Mouse (Mus musculus) left cerebral cortex, adult 11 months (tissue): ENCODE measurements around the gene Ubxn11.

Experiments used
- DNase-seq: peaks from one replicate; pipeline ENCODE4 v3.0.0; 2022; ENCODE audit warnings: low spot score

Ubxn11 gene

GRCm38 (mm10) chr4:134090521-134091224 lies 11.7 kb upstream of the Ubxn11 start:
- no peak for DNase-seq

DNA sequence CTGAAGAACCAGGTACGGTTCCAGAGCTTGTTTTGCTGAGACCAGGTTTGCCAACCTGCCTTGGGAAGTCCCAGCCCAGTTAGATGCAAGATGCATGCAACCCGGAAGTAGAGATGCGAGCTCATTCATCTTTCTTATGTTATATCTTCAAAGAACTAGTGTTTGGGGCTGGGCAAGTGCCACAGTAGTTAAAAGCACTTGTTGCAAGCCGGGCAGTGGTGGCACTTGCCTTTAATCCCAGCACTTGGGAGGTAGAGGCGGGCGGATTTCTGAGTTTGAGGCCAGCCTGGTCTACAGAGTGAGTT lies 11.2 kb upstream of the Ubxn11 start:
- no peak for DNase-seq

DNA sequence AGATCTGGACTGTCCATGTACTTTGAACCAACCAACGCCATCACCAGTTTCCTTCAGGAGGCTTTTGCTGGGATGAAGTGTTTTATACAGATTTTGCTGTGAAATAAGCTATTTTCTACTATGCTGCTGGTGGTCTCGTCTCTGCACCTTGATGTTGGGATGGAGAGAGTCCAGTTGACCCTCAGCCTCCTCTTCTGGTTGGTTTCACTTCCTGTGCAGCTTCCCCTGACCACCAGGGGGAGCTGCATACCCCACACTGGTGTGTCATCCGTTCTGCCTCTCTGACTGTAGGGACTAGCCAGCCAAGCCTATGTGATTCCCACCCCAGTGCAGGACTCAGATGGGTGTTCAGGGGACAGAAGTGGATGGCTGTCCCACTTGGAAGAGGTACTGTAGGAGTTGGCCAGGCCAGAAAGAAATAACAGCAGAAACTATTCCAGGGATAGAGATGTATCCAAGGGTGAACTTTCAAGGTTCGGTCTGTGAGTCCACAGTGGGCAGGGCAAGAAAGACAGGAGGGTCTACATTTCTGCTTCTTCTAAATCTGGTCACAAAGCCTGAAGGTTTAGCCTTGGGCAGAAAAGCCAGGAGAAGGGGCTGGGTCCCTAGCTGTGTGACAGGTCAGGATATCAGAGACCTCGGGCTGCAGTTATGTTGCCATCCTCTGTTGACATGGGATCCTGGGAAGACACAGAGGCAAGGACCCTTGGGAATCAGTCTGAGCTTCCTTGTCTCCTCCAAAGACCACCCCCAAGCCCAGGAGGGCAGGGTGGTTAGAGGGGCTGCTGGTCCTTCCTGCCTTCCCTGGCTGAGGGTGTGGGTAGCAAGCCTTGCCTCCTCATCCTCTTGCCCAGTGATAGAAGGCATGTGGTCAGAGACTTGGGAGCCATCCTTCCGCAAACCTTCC lies 9.7 kb upstream of the Ubxn11 start:
- peak; percentile 32 for DNase-seq

- no peak for DNase-seq
Observed at GRCm38 (mm10) chr4:134094004-134094564, 8.3 kb upstream of the Ubxn11 start.

DNA sequence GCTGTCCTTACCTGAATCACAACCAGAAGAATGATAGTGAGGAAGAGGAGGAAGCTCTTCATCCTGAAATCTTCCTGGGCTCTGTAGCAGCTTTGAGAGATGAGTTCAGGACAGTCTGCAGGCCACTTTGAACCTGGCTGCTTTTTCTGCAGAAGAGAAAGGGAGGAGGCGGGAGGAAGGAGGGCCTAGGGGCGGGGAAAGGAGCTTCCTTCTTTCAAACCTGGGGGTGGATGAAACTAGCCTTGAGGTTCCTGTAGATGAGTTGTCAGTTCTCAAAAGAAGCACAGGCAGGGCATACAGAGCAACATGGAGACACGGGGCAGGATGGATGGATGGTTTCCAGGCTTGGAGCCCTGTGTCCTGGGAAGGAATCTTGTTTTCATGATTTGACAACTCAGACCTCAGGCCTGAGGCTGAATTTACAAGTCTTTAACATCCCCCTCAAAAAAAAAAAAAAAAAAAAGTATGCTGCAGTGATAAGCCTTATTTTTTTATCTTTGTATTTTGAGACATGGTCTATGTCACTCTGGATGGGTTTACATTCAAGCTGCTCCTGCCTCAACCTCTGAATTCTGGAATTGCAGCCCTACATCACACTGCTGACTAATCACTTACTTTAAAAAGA lies 7.3 kb upstream of the Ubxn11 start, which contains the start of gene Cd52:
Cd52 (minus strand) TSS at position 160 of the 625 bp plus-strand sequence.
- DNase-seq: no peak

DNA sequence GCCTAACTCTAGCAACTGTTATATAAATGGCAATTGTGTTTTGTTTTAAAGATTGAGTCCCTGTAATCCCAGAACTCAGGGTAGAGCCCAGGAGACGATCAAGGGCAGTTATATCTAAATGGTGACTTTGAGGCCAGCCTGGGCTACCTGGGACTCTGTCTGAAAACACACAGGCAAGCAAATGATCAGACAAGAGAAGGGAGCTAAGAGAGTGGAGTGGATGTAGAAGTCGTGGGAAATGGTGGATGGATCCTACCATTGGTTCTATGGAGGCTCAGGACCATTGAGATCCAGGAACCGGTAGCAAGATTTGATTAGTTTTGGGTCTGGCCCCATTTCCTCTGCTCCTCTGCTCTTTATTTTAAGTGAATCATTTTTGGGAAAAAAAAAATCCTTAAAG lies 6.2 kb upstream of the Ubxn11 start:
- no peak for DNase-seq

- no peak for DNase-seq
Observed at GRCm38 (mm10) chr4:134097015-134097608, 5.3 kb upstream of the Ubxn11 start.

- DNase-seq: peak; percentile 37
Observed at GRCm38 (mm10) chr4:134098628-134099027, 3.7 kb upstream of the Ubxn11 start.

DNA sequence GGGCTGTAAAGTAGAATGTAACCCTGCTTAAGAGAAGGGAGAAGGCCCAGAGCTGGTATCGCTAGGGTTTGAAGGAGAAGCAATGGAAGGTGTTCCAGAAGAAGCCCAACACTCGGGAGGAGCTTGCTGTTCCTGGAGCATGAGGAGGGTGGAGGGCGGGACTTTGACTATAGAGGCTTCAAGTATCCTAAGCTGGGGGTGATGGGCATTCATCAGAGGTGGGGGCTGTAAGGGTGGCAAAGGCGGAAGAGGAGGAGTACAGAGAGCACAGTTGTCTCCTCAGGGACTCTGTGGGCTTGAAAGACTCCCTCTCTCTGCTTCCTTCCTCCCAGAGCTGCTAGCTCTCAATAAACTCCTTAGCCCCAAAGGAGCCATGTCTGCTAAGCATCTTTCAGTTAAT lies 2.1 kb upstream of the Ubxn11 start:
- DNase-seq: no peak

DNA sequence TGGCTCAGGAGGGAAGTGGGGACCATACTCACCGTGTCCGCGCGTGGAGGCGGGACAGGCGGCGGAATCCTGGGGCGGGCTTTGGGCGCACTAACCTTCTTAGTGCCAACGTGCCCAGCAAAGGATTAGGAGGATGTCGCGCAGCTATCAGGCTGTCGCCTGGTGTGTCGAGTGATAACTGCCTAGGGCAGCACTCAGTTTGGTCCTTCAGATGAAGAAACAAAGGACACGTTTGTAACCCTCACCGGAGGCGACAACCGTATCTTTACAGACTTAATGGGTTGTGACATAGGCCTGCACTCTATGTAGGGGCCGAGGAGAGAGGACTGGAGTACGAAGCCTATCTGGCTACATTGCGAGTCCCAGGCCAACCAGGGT lies 361 bp downstream of the Ubxn11 start:
- no peak for DNase-seq

DNA sequence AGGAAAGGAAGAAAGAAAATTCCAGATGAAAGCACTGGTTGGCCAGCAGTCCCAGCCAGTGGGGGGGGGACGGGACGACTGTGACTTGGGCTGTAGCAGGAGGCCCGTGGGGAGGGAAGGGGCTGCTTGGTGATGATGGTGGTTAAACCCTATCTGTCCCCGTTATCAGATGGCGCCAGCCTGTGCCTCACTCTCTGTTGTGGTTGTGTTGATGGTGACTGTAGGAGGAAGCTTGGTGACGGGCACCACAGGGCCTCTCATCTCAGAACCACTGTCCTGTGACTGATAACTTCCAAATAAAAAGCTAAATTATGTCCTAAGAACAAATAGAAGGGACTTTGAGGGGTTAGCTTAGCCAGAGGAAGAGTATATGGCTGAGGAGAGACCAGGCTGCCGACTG lies 3.7 kb downstream of the Ubxn11 start:
- no peak for DNase-seq

DNA sequence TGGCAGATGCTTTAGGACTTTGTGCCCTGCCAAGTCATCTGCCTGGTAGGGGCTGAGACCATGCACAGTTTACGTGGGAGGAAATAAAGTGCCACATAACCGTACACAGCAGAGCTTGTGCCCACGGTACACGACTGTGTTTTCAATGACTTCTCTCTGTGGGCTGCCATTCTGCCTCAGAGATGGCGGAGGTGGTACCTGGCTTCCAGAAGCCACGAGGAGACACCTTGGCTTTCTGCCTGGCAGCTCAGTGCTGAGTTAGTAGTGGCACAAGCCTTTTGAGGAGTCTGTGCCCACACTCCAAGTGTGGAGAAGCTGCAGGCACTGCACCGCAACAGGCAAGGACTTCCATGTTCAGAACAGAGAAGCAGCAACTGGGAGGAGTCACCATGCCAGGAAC lies 5.4 kb downstream of the Ubxn11 start:
- no peak for DNase-seq

DNA sequence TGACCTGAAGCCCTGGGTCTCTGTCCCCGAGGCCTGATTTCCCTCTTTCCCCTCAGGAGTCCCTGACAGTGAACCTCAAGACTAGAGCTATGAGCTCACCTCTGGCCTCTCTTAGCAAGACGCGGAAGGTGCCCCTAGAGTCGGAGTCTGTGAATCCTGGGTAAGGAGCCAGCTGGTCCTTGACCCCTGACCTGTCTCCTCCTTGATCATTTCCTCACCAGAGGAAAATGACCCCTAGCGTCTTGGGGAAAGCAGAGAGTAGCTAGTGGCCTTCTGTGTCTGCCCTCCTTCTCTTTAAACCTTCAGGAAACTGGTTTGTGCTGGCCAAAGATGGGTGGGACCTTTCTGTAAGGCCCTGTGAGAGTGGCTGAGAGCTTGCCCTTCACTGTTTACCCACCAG lies 5.8 kb downstream of the Ubxn11 start:
- no peak for DNase-seq

GRCm38 (mm10) chr4:134110653-134111052 lies 8.3 kb downstream of the Ubxn11 start:
- no peak for DNase-seq

- no peak for DNase-seq
Observed at GRCm38 (mm10) chr4:134112403-134112802, 10.0 kb downstream of the Ubxn11 start.

GRCm38 (mm10) chr4:134113356-134113994 lies 11.1 kb downstream of the Ubxn11 start:
- no peak for DNase-seq

GRCm38 (mm10) chr4:134114038-134114437 lies 11.7 kb downstream of the Ubxn11 start:
- no peak for DNase-seq

DNA sequence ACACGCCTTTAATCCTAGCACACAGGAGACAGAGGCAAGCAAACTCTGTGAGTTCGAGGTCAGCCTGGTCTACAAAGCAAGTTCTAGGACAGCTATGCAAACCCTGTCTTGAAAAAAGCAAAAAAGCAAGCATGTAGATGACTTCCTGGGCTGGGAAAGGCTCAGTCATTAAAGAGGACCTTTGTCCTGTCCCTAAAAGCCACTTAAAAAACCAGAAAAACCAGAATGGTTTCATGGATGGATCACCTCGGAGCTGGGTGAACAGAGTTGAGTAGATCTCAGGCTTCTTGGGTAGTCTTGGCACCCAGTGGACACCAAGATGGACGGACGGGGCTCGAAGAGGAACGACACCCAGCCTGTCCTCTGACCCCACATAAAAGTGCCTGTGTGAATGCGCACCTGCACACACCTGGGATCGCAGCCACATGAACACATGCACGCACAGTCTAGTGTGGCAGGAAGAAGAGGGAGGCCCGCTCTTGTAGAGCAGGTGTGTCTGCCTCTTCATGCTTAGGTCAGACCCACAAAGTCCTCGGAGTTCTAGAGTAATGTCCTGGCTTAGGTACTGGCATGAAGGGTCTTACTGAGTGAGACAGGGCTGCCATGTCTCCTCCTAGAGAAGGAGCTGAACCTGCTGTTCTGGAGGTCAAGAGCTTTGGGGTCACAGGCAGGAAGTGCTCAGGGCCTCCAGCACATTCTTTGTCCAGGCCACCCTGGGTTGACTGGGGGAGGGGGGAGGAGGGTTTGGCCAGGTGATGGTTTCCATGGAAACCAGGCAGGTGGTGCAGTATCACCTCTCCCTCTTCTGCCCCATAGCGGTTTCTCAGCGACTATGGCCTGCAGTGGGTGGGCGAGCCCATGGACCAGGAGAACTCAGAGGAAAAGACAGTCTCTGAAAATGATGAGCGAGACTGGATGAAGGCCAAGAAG lies 13.1 kb downstream of the Ubxn11 start:
- no peak for DNase-seq

DNA sequence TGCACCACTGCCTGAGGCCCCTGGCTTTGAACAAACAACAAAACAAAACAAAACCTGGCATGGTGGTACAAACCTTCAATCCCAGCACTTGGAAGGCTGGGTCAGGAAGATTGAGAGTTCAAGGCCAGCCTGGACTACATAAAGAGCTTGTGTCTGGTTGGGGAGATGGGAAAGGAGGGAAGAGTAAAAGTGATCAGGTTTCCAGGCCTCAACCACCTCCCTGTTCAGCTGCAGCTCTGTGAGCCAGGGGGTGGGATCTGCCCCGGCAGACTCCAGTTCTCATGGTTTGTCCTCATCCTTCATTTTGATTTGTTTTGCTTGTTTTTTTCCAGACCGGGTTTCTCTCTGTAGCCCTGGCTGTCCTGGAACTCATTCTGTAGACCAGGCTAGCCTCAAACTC lies 14.1 kb downstream of the Ubxn11 start:
- DNase-seq: no peak

- no peak for DNase-seq
Observed at GRCm38 (mm10) chr4:134117012-134117411, 14.6 kb downstream of the Ubxn11 start.
